Mouse (Mus musculus) intestine, embryonic 14.5 days (tissue): ENCODE measurements around the gene Olfr1253. TPM values are rescaled to one million over a fixed set of nuclear protein-coding genes. Genes with fewer than 3 reads are reported as not detected.

Source experiments
- ATAC-seq: fragments of 200-750 bp; cut with Nextera tagmentation; replicated peaks from 2 replicates; pipeline ENCODE4 v1.8.0; 2017; ENCODE audit warnings: low read depth, moderate number of reproducible peaks, moderate TSS enrichment, moderate library complexity; ENCODE audit not compliant: low FRiP score, low TSS enrichment
- DNase-seq: peaks from one replicate; pipeline ENCODE4 v3.0.0-alpha.2; 2018; ENCODE audit warnings: low spot score
- H3K27ac ChIP-seq: fragments of 300-500 bp; sonication (generic); 2 replicates; pipeline ENCODE4 v1.5.1; 2014; ENCODE audit warnings: low read depth, mild to moderate bottlenecking, control low read depth
- H3K27me3 ChIP-seq: fragments of 300-500 bp; sonication (generic); replicated peaks from 2 replicates; pipeline ENCODE4 v1.6.1; 2014; ENCODE audit warnings: low read length, control low read depth; ENCODE audit not compliant: control insufficient read depth, insufficient read depth
- H3K36me3 ChIP-seq: fragments of 300-500 bp; sonication (generic); 2 replicates; pipeline ENCODE4 v1.6.1; 2014; ENCODE audit warnings: low read length, control low read depth; ENCODE audit not compliant: control insufficient read depth, insufficient read depth
- H3K4me1 ChIP-seq: fragments of 300-500 bp; sonication (generic); replicated peaks from 2 replicates; pipeline ENCODE4 v1.6.1; 2014; ENCODE audit warnings: low read length, control low read depth, mixed read lengths; ENCODE audit not compliant: control insufficient read depth, insufficient read depth
- H3K4me2 ChIP-seq: fragments of 300-500 bp; sonication (generic); 2 replicates; pipeline ENCODE4 v1.6.1; 2014; ENCODE audit warnings: low read length
- H3K4me3 ChIP-seq: fragments of 300-500 bp; sonication (generic); 2 replicates; pipeline ENCODE4 v1.5.1; 2014; ENCODE audit warnings: low read depth, low read length, control low read depth, mixed read lengths
- H3K9ac ChIP-seq: fragments of 300-500 bp; sonication (generic); 2 replicates; pipeline ENCODE4 v1.6.1; 2014; ENCODE audit warnings: mild to moderate bottlenecking, low read length
- H3K9me3 ChIP-seq: fragments of 300-500 bp; sonication (generic); 2 replicates; pipeline ENCODE4 v1.6.1; 2016; ENCODE audit warnings: low read length, control low read depth; ENCODE audit not compliant: control insufficient read depth
- WGBS: fragments of 180-500 bp; shearing (Covaris S2); extraction: QIAGEN DNeasy Blood & Tissue Kit; methylation state at CpG from one replicate; pipeline ENCODE4 v1.1.7; 2014; 5-methylcytosine and 5-hydroxymethylcytosine counted together
- polyA plus RNA-seq: library from polyadenylated mRNA; unstranded; fragments of >200 nt; fragmentation: Nextera tagmentation; extraction: Ambion mirVana; gene quantifications from 2 replicates; pipeline ENCODE4 v1.2.1, GENCODE M21; 2014

Gene Olfr1253
- not detected in 2 replicates for polyA plus RNA-seq

DNA sequence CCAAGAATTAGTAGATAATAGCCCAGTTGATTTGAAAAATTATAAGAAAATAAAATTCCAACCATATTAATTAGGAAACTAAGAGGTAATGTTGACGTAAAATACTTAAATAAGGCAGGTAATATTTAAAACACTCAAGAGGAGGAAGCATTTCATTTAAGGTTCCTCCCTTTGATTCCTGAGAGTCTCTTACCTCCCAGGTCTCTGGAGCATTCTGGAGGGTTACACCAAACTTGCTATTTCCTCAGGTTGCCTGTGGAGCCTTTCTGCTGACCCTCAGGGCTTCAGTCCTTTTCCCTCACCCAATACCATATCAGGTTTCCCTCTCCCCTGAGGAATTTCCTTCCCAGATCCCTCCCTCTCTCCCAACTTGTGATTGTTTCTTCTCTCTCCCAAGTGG is at the start of gene Olfr1253:
Olfr1253 (minus strand) TSS at position 101 of the 400 bp plus-strand sequence.
- 86% methylated on average over 1 of the region's 1 CpGs for WGBS
- H3K36me3 ChIP-seq, result no peaks in the 10 kb centered on the region
- ATAC-seq, result no peak

DNA sequence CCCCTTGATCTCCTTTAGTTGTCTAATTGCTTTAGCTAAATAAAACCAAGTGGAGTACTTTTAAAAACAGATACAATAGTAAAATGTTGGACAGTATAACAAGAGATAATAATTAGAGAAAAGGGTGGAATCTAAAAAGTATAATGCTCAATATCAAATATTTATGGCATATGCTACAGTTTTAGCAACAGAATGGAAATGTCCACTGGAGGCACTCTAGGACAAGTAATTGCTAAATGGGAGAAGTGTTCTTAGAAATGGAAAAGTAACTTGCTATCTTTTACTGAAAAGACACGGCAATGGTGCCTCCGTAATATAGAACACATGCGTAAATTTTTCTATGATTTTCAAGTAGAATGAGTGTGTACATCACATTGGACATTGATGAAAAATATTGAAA is 42.7 kb upstream of the Olfr1253 start:
- DNase-seq (no peak), ATAC-seq (no peak)
- no peaks in the 10 kb centered on the region for H3K4me1 ChIP-seq
- no peak overlapping the region for H3K4me3 ChIP-seq
- no peak overlapping the region for H3K4me2 ChIP-seq
- no peak overlapping the region for H3K9ac ChIP-seq
- H3K9me3 ChIP-seq, result no peaks in the 10 kb centered on the region
- no peak overlapping the region for H3K27ac ChIP-seq
- H3K27me3 ChIP-seq, result no peaks in the 10 kb centered on the region
- WGBS, result 92% methylated on average over 3 of the region's 3 CpGs
- no peaks in the 10 kb centered on the region for H3K36me3 ChIP-seq

More for the DNA sequence above, at the start of gene Olfr1253:
- Histone ChIP-seq H3K4me1 (no peaks in the 10 kb centered on the region), H3K4me3 (no peak within 1 kb of the TSS), H3K9me3 (no peaks in the 10 kb centered on the region), H3K4me2 (no peak within 1 kb of the TSS), H3K27ac (no peak within 1 kb of the TSS), H3K9ac (no peak within 1 kb of the TSS), H3K27me3 (no peaks in the 10 kb centered on the region)
- DNase-seq, result no peak

DNA sequence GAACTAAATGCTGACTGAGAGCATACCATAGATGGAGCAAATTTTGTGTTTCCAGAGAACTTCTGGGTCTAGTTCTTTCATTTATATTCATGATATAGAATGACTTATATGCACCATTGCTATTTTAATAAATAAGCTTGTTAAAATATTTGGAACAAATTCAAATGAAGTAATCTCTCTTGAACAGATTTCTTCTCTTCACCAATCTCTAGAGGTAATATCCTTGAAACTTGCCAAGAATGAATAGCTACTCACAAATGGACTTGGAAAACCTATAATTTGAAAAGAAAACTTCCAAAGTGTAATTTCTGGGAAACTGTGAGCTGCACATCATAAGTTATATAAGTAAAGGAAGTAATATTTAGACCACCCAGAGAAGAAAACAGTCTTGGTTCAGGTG is 36.6 kb upstream of the Olfr1253 start, which contains the start of gene Olfr1254:
Olfr1254 (minus strand) TSS at position 101 of the 400 bp plus-strand sequence.
- no peak within 1 kb of the TSS for H3K27ac ChIP-seq
- no peak within 1 kb of the TSS for H3K4me3 ChIP-seq
- no peak within 1 kb of the TSS for H3K4me2 ChIP-seq
- no peaks in the 10 kb centered on the region for H3K27me3 ChIP-seq
- ATAC-seq, result no peak
- no peak within 1 kb of the TSS for H3K9ac ChIP-seq
- no peaks in the 10 kb centered on the region for H3K9me3 ChIP-seq
- no peak for DNase-seq
- no peaks in the 10 kb centered on the region for H3K36me3 ChIP-seq
- no peaks in the 10 kb centered on the region for H3K4me1 ChIP-seq

DNA sequence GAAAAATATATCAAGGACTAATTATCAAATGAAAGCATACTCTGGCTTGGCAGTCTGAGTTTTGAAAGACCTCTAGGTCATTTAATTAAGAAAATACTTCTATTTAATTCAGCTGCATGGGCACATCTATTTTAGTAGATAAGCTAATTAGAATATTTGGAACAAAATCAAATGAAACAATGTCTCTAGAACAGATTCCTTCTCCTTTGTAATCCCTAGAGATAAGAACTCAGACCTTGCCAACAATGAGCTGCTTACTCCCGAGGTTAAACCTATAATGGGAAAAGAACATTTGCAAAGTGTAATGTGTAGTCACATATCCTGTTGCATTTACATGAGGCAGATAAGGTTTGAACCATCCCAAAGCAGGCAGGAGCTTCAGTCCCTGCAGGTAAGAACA is 32.0 kb downstream of the Olfr1253 start, which contains the start of gene Olfr1252:
Olfr1252 (minus strand) TSS at position 101 of the 400 bp plus-strand sequence.
- H3K27ac ChIP-seq, result no peak within 1 kb of the TSS

More for the DNA sequence above, 32.0 kb downstream of the Olfr1253 start, which contains the start of gene Olfr1252:
- Histone ChIP-seq H3K9me3 (no peaks in the 10 kb centered on the region), H3K4me3 (no peak within 1 kb of the TSS), H3K9ac (no peak within 1 kb of the TSS), H3K36me3 (no peaks in the 10 kb centered on the region), H3K27me3 (no peaks in the 10 kb centered on the region), H3K4me2 (no peak within 1 kb of the TSS), H3K4me1 (no peaks in the 10 kb centered on the region)
- DNase-seq (no peak), ATAC-seq (no peak)
- WGBS, result 42% methylated on average over 1 of the region's 1 CpGs

Other genes starting within 250 kb of the Olfr1253 start
- gene Olfr1243, start 225.6 kb downstream of the Olfr1253 start, polyA plus RNA-seq, result not detected in 2 replicates
- not detected in 2 replicates for gene Olfr1245, start 178.6 kb downstream of the Olfr1253 start, polyA plus RNA-seq
- gene Olfr1246, start 163.9 kb downstream of the Olfr1253 start, polyA plus RNA-seq, result not detected in 2 replicates
- gene Olfr1247, start 143.0 kb downstream of the Olfr1253 start, polyA plus RNA-seq, result not detected in 2 replicates
- not detected in 2 replicates for gene Olfr1248, start 138.8 kb downstream of the Olfr1253 start, polyA plus RNA-seq
- gene Olfr1249, start 122.1 kb downstream of the Olfr1253 start, polyA plus RNA-seq, result not detected in 2 replicates
- gene Olfr1250, start 95.6 kb downstream of the Olfr1253 start, polyA plus RNA-seq, result not detected in 2 replicates
- not detected in 2 replicates for gene Olfr1251, start 85.2 kb downstream of the Olfr1253 start, polyA plus RNA-seq
- not detected in 2 replicates for gene Olfr1252, start 32.1 kb downstream of the Olfr1253 start, polyA plus RNA-seq
- not detected in 2 replicates for gene Olfr1254, start 36.5 kb upstream of the Olfr1253 start, polyA plus RNA-seq
- not detected in 2 replicates for gene Olfr1255, start 55.0 kb upstream of the Olfr1253 start, polyA plus RNA-seq
- gene Olfr1256, start 84.5 kb upstream of the Olfr1253 start, polyA plus RNA-seq, result not detected in 2 replicates
- gene Olfr48, start 91.1 kb upstream of the Olfr1253 start, polyA plus RNA-seq, result not detected in 2 replicates
- 0.17 TPM in 1 of 2 replicates, not detected in the other for gene Olfr1257, start 121.3 kb upstream of the Olfr1253 start, polyA plus RNA-seq
- not detected in 2 replicates for gene Olfr1258, start 170.2 kb upstream of the Olfr1253 start, polyA plus RNA-seq
- gene Olfr1259, start 191.6 kb upstream of the Olfr1253 start, polyA plus RNA-seq, result not detected in 2 replicates
- gene Olfr1260, start 217.2 kb upstream of the Olfr1253 start, polyA plus RNA-seq, result not detected in 2 replicates
- gene Olfr1261, start 234.1 kb upstream of the Olfr1253 start, polyA plus RNA-seq, result not detected in 2 replicates
- not detected in 2 replicates for gene Olfr1262, start 243.1 kb upstream of the Olfr1253 start, polyA plus RNA-seq